Mouse (Mus musculus): ENCODE measurements at regions not wholly inside any gene's neighbourhood (a gene's known extent, or its start where the extent isn't known, plus 50 kb on each side); places are given as distances from the start of the nearest gene placed in this dataset.

DNA sequence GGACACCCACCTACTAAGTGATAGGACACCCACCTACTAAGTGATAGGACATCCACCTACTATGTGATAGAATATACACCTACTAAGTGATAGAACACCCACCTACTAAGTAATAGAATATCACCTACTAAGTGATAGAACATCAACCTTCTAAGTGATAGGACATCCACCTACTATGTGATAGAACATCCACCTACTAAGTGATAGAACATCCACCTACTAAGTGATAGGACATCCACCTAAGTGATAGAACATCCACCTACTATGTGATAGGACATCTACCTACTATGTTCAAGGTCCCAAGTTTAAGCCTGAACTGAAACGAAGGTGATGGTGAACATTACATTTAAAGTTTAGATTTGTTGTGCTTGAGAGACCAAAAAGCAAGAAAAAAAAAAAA, 863.8 kb downstream of the Zfp704 start:
- no peak for TF ChIP-seq CTCF (IDR thresholded peaks at IDR 0.05; ENCODE audit: borderline replicate concordance, insufficient read depth, low read depth, low read length)
- no peak for TF ChIP-seq POLR2A (IDR thresholded peaks at IDR 0.05; ENCODE audit: borderline replicate concordance, insufficient read depth, low read length)
